In genomic region chr1:192537169-192537568, GRCm38 (mm10) we compare ENCODE assay signal across 12 mouse cellular contexts.
DNase-seq lines count a peak whose midpoint lies in the region; ATAC-seq lines count a peak whose summit lies in the region.
"Had no signal": no experiment of that assay in that cellular context is flagged by ENCODE, and none has a peak within 500 bp of the region (broad histone marks: within the 10 kb centered on the region; RNA-seq: fewer than 3 reads in every experiment).

No protein-coding gene starts in this region.

- WGBS in liver, embryonic 13.5 days (ENCODE audit: insufficient replicate concordance): 42% methylated on average over 7 of the region's 7 CpGs
- WGBS in liver, embryonic 11.5 days: 57% methylated on average over 7 of the region's 7 CpGs
- WGBS in embryonic facial prominence, embryonic 14.5 days: 50% methylated on average over 7 of the region's 7 CpGs
- 83% methylated on average over 7 of the region's 7 CpGs for WGBS in midbrain, embryonic 10.5 days

- peaks cover 3% of the 10 kb centered on the region for H3K4me1 ChIP-seq in liver, embryonic 13.5 days (replicated peaks)
- peaks cover 2% of the 10 kb centered on the region; the same call in 1 of the 2 replicates for H3K4me1 ChIP-seq in liver, embryonic 11.5 days (replicated peaks; ENCODE audit: control insufficient read depth, insufficient read depth, low read length)
- H3K4me1 ChIP-seq in embryonic facial prominence, embryonic 14.5 days (ENCODE audit: control insufficient read depth, insufficient read depth, low read length): no peaks in the 10 kb centered on the region
- peaks cover 8% of the 10 kb centered on the region; the same call in 1 of the 2 replicates for H3K4me1 ChIP-seq in midbrain, embryonic 10.5 days
- H3K4me1 ChIP-seq: liver, embryonic 15.5 days had no signal

- H3K9me3 ChIP-seq in liver, embryonic 13.5 days (replicated peaks): no peaks in the 10 kb centered on the region
- no peaks in the 10 kb centered on the region for H3K9me3 ChIP-seq in liver, embryonic 11.5 days (ENCODE audit: control insufficient read depth, low read length)
- H3K9me3 ChIP-seq in embryonic facial prominence, embryonic 14.5 days (ENCODE audit: control insufficient read depth, low read length): no peaks in the 10 kb centered on the region
- H3K9me3 ChIP-seq in midbrain, embryonic 10.5 days (replicated peaks): no peaks in the 10 kb centered on the region
- H3K9me3 ChIP-seq: liver, embryonic 15.5 days had no signal

- H3K9ac ChIP-seq in liver, embryonic 13.5 days: no peak overlapping the region
- H3K9ac ChIP-seq in liver, embryonic 11.5 days (ENCODE audit: low read depth, low read length): no peak overlapping the region
- H3K9ac ChIP-seq in embryonic facial prominence, embryonic 14.5 days (ENCODE audit: low read depth, low read length): no peak overlapping the region
- H3K9ac ChIP-seq: liver, embryonic 15.5 days had no signal

- peak; percentile 20; the same call in 1 of the 2 replicates for ATAC-seq in liver, embryonic 13.5 days (ENCODE audit: low read depth)
- no peak; the same call in 1 of the 2 replicates for ATAC-seq in liver, embryonic 11.5 days (replicated peaks; ENCODE audit: low FRiP score)
- ATAC-seq in embryonic facial prominence, embryonic 14.5 days (ENCODE audit: low read depth): no peak
- ATAC-seq in megakaryocyte, adult 5-6 weeks (ENCODE audit: poor library complexity, severe bottlenecking): 0 out of 2 replicates have a peak, but pooled peaks have one; percentile 18

- H3K4me3 ChIP-seq in liver, embryonic 13.5 days (replicated peaks): no peak overlapping the region
- H3K4me3 ChIP-seq in liver, embryonic 11.5 days (ENCODE audit: low read depth, low read length): no peak overlapping the region
- H3K4me3 ChIP-seq in embryonic facial prominence, embryonic 14.5 days (ENCODE audit: low read depth, low read length): no peak overlapping the region
- H3K4me3 ChIP-seq in midbrain, embryonic 10.5 days: no peak overlapping the region
- H3K4me3 ChIP-seq: liver, embryonic 15.5 days had no signal

- no peaks in the 10 kb centered on the region for H3K36me3 ChIP-seq in liver, embryonic 13.5 days
- no peaks in the 10 kb centered on the region for H3K36me3 ChIP-seq in liver, embryonic 11.5 days (ENCODE audit: control insufficient read depth, insufficient read depth, low read length)
- no peaks in the 10 kb centered on the region for H3K36me3 ChIP-seq in embryonic facial prominence, embryonic 14.5 days (ENCODE audit: control insufficient read depth, insufficient read depth, low read length)
- no peaks in the 10 kb centered on the region for H3K36me3 ChIP-seq in midbrain, embryonic 10.5 days
- H3K36me3 ChIP-seq: liver, embryonic 15.5 days had no signal

- no peaks in the 10 kb centered on the region for H3K27me3 ChIP-seq in liver, embryonic 13.5 days
- no peaks in the 10 kb centered on the region for H3K27me3 ChIP-seq in liver, embryonic 11.5 days (replicated peaks; ENCODE audit: control insufficient read depth, insufficient read depth, low read length)
- no peaks in the 10 kb centered on the region for H3K27me3 ChIP-seq in embryonic facial prominence, embryonic 14.5 days (replicated peaks; ENCODE audit: control insufficient read depth, insufficient read depth, low read length)
- H3K27me3 ChIP-seq in midbrain, embryonic 10.5 days (ENCODE audit: low read depth, poor library complexity, severe bottlenecking): no peaks in the 10 kb centered on the region
- H3K27me3 ChIP-seq: liver, embryonic 15.5 days had no signal

- no peak for DNase-seq in liver, embryonic 13.5 days
- no peak for DNase-seq in liver, embryonic 11.5 days (ENCODE audit: low spot score)
- peak; percentile 11 for DNase-seq in CD4-positive, CD25-positive, alpha-beta regulatory T cell, adult 2 months (ENCODE audit: low read depth, low spot score)
- DNase-seq in embryonic facial prominence, embryonic 14.5 days (ENCODE audit: low spot score): peak; percentile 13
- DNase-seq in neural tube, embryonic 10.5 days (ENCODE audit: extremely low spot score, low spot score): no peak
- DNase-seq in midbrain, embryonic 10.5 days (ENCODE audit: low spot score): no peak
- DNase-seq: adrenal gland, postnatal 25 days; kidney, adult 11 months; right cerebral cortex, postnatal 25 days; thymus, postnatal 25 days had no signal

- no peak overlapping the region for H3K4me2 ChIP-seq in liver, embryonic 13.5 days
- no peak overlapping the region for H3K4me2 ChIP-seq in liver, embryonic 11.5 days
- H3K4me2 ChIP-seq in embryonic facial prominence, embryonic 14.5 days (ENCODE audit: low read depth, low read length): no peak overlapping the region
- H3K4me2 ChIP-seq: liver, embryonic 15.5 days had no signal

- no peak overlapping the region for H3K27ac ChIP-seq in liver, embryonic 13.5 days
- no peak overlapping the region for H3K27ac ChIP-seq in liver, embryonic 11.5 days (ENCODE audit: low read depth, low read length)
- no peak overlapping the region for H3K27ac ChIP-seq in embryonic facial prominence, embryonic 14.5 days (replicated peaks; ENCODE audit: low read depth, low read length)
- no peak overlapping the region for H3K27ac ChIP-seq in midbrain, embryonic 10.5 days (replicated peaks)
- H3K27ac ChIP-seq: liver, embryonic 15.5 days had no signal

Comparison
In these comparisons a context has a peak if more than half of its experiments do, and no peak if none do; other contexts are left out.
1. ATAC-seq: peak in liver, embryonic 13.5 days (single experiment) and megakaryocyte, adult 5-6 weeks (single experiment); none in liver, embryonic 11.5 days (single experiment) and embryonic facial prominence, embryonic 14.5 days (single experiment).
2. DNase-seq: peak in CD4-positive, CD25-positive, alpha-beta regulatory T cell, adult 2 months (single experiment) and embryonic facial prominence, embryonic 14.5 days (single experiment); none in liver, embryonic 13.5 days (single experiment), liver, embryonic 11.5 days (single experiment), neural tube, embryonic 10.5 days (single experiment) and midbrain, embryonic 10.5 days (single experiment).